In genomic region chr16:20620399-20620735, GRCm38 (mm10) we compare ENCODE assay signal across 8 mouse cellular contexts. TPM values are rescaled to one million over a fixed set of nuclear protein-coding genes. Genes with fewer than 3 reads are reported as not detected.
DNase-seq lines count a peak whose midpoint lies in the region; ATAC-seq lines count a peak whose summit lies in the region.

No protein-coding gene starts in this region.

- peak; percentile 27 for DNase-seq in embryo, embryonic 9.5 days (ENCODE audit: extremely low spot score)
- no peak for DNase-seq in embryo, embryonic 11 days
- DNase-seq in forebrain, embryonic 11.5 days (ENCODE audit: low spot score) = no peak
- DNase-seq in urinary bladder, postnatal 25 days (ENCODE audit: low spot score) = no peak
- DNase-seq in yolk sac, embryonic 10.5 days (ENCODE audit: low spot score) = no peak
- DNase-seq in kidney, postnatal 4 days = no peak

- H3K4me1 ChIP-seq in forebrain, embryonic 11.5 days (replicated peaks; ENCODE audit: control insufficient read depth, insufficient read depth, low read length) = peaks cover 7% of the 10 kb centered on the region
- H3K4me1 ChIP-seq in liver, embryonic 12.5 days = peaks cover 36% of the 10 kb centered on the region

- no peaks in the 10 kb centered on the region for H3K9me3 ChIP-seq in forebrain, embryonic 11.5 days (ENCODE audit: control insufficient read depth, low read length)
- no peaks in the 10 kb centered on the region for H3K9me3 ChIP-seq in liver, embryonic 12.5 days (replicated peaks)

- H3K4me3 ChIP-seq in forebrain, embryonic 11.5 days (ENCODE audit: low read depth, low read length) = peak overlapping the region; percentile 76
- H3K4me3 ChIP-seq in liver, embryonic 12.5 days = peak overlapping the region; percentile 69

- H3K9ac ChIP-seq in forebrain, embryonic 11.5 days (ENCODE audit: low read length) = peak overlapping the region; percentile 91
- H3K9ac ChIP-seq in liver, embryonic 12.5 days = no peak overlapping the region

- H3K27ac ChIP-seq in forebrain, embryonic 11.5 days (ENCODE audit: low read depth, low read length) = peak overlapping the region; percentile 87; the same call in 1 of the 2 replicates
- no peak overlapping the region for H3K27ac ChIP-seq in liver, embryonic 12.5 days

- under 1% methylated on average over 9 of the region's 9 CpGs for WGBS in forebrain, embryonic 11.5 days
- under 1% methylated on average over 9 of the region's 9 CpGs for WGBS in liver, embryonic 12.5 days (ENCODE audit: insufficient replicate concordance)

- peak overlapping the region; percentile 94 for H3K4me2 ChIP-seq in forebrain, embryonic 11.5 days (ENCODE audit: low read depth, low read length, severe bottlenecking)
- peak overlapping the region; percentile 99 for H3K4me2 ChIP-seq in liver, embryonic 12.5 days

- H3K36me3 ChIP-seq in forebrain, embryonic 11.5 days (ENCODE audit: control insufficient read depth, insufficient read depth, low read length) = no peaks in the 10 kb centered on the region
- peaks cover 5% of the 10 kb centered on the region; the same call in 1 of the 2 replicates for H3K36me3 ChIP-seq in liver, embryonic 12.5 days

- H3K27me3 ChIP-seq in forebrain, embryonic 11.5 days (ENCODE audit: control insufficient read depth, insufficient read depth, low read length) = peaks cover 6% of the 10 kb centered on the region; the same call in 1 of the 2 replicates
- peaks cover 76% of the 10 kb centered on the region for H3K27me3 ChIP-seq in liver, embryonic 12.5 days (replicated peaks)

- peak; percentile 4 for ATAC-seq in CD4-positive, CD25-positive, alpha-beta regulatory T cell, adult 4 months
- ATAC-seq in forebrain, embryonic 11.5 days (replicated peaks; ENCODE audit: low FRiP score) = 0 out of 2 replicates have a peak, but pooled peaks have one; percentile 0
- ATAC-seq in liver, embryonic 12.5 days = no peak; the same call in 1 of the 2 replicates

RNA-seq across cellular contexts. Expression of gene Camk2n2, which starts 0.7 kb away (rescaled TPM):
- polyA plus RNA-seq in CD4-positive, CD25-positive, alpha-beta regulatory T cell, adult 4 months (2017; shearing (Covaris generic)) = not detected
- polyA plus RNA-seq in forebrain, embryonic 11.5 days (2014; fragmentation: Nextera tagmentation; extraction: Ambion mirVana) = 5.0 and 5.3 TPM in 2 replicates
- 0.56 and 0.61 TPM in 2 replicates for polyA plus RNA-seq in liver, embryonic 12.5 days (2016; fragmentation: Nextera tagmentation; extraction: Ambion mirVana)

RNA-seq across cellular contexts. Expression of gene Alg3, which starts 8.8 kb away (rescaled TPM):
- 10 to 100 TPM; 31.9 to 41.6 TPM for polyA plus RNA-seq in CD4-positive, CD25-positive, alpha-beta regulatory T cell, adult 4 months (2017; shearing (Covaris generic))
- 46.9 and 58.9 TPM in 2 replicates for polyA plus RNA-seq in forebrain, embryonic 11.5 days (2014; fragmentation: Nextera tagmentation; extraction: Ambion mirVana)
- 35.0 and 36.0 TPM in 2 replicates for polyA plus RNA-seq in liver, embryonic 12.5 days (2016; fragmentation: Nextera tagmentation; extraction: Ambion mirVana)

RNA-seq across cellular contexts. Expression of gene Gm49333, which starts 9.0 kb away (rescaled TPM):
- not detected for polyA plus RNA-seq in CD4-positive, CD25-positive, alpha-beta regulatory T cell, adult 4 months (2017; shearing (Covaris generic))
- 0.68 TPM in 1 of 2 replicates, not detected in the other for polyA plus RNA-seq in forebrain, embryonic 11.5 days (2014; fragmentation: Nextera tagmentation; extraction: Ambion mirVana)
- polyA plus RNA-seq in liver, embryonic 12.5 days (2016; fragmentation: Nextera tagmentation; extraction: Ambion mirVana) = 0.21 TPM in 1 of 2 replicates, not detected in the other

RNA-seq across cellular contexts. Expression of gene Eef1akmt4, which starts 9.0 kb away (rescaled TPM):
- 10 to 100 TPM; 18.8 to 21.6 TPM for polyA plus RNA-seq in CD4-positive, CD25-positive, alpha-beta regulatory T cell, adult 4 months (2017; shearing (Covaris generic))
- 28.2 and 30.8 TPM in 2 replicates for polyA plus RNA-seq in forebrain, embryonic 11.5 days (2014; fragmentation: Nextera tagmentation; extraction: Ambion mirVana)
- polyA plus RNA-seq in liver, embryonic 12.5 days (2016; fragmentation: Nextera tagmentation; extraction: Ambion mirVana) = 27.4 and 28.6 TPM in 2 replicates

RNA-seq across cellular contexts. Expression of gene Ece2, which starts 9.3 kb away (rescaled TPM):
- not detected for polyA plus RNA-seq in CD4-positive, CD25-positive, alpha-beta regulatory T cell, adult 4 months (2017; shearing (Covaris generic))
- polyA plus RNA-seq in forebrain, embryonic 11.5 days (2014; fragmentation: Nextera tagmentation; extraction: Ambion mirVana) = 4.9 and 5.6 TPM in 2 replicates
- polyA plus RNA-seq in liver, embryonic 12.5 days (2016; fragmentation: Nextera tagmentation; extraction: Ambion mirVana) = 0.53 TPM in 1 of 2 replicates, not detected in the other
